Mouse (Mus musculus) kidney, embryonic 15.5 days (tissue): Measurements from ENCODE around the gene Slc8a1. TPM values are rescaled to one million over a fixed set of nuclear protein-coding genes. Genes with fewer than 3 reads are reported as not detected.

Experiments
- ATAC-seq: fragments of 200-750 bp; cut with Nextera tagmentation; replicated peaks from 2 replicates; pipeline ENCODE4 v1.8.0; 2017; ENCODE audit warnings: moderate TSS enrichment; ENCODE audit not compliant: low FRiP score
- H3K27ac ChIP-seq: fragments of 300-500 bp; sonication (generic); 2 replicates; pipeline ENCODE4 v1.5.1; 2015; ENCODE audit warnings: mild to moderate bottlenecking, inconsistent platforms
- H3K27me3 ChIP-seq: fragments of 300-500 bp; sonication (generic); 2 replicates; pipeline ENCODE4 v1.6.1; 2015; ENCODE audit warnings: inconsistent platforms
- H3K36me3 ChIP-seq: fragments of 300-500 bp; sonication (generic); 2 replicates; pipeline ENCODE4 v1.6.1; 2015; ENCODE audit warnings: inconsistent platforms
- H3K4me1 ChIP-seq: fragments of 300-500 bp; sonication (generic); 2 replicates; pipeline ENCODE4 v1.6.1; 2015; ENCODE audit warnings: inconsistent platforms
- H3K4me2 ChIP-seq: fragments of 300-500 bp; sonication (generic); 2 replicates; pipeline ENCODE4 v1.6.1; 2015; ENCODE audit warnings: moderate library complexity, mild to moderate bottlenecking, inconsistent platforms
- H3K4me3 ChIP-seq: fragments of 300-500 bp; sonication (generic); replicated peaks from 2 replicates; pipeline ENCODE4 v1.5.1; 2015; ENCODE audit warnings: mild to moderate bottlenecking, inconsistent platforms
- H3K9ac ChIP-seq: fragments of 300-500 bp; sonication (generic); 2 replicates; pipeline ENCODE4 v1.6.1; 2015; ENCODE audit warnings: mild to moderate bottlenecking, inconsistent platforms
- H3K9me3 ChIP-seq: fragments of 300-500 bp; sonication (generic); replicated peaks from 2 replicates; pipeline ENCODE4 v1.6.1; 2016; ENCODE audit warnings: inconsistent platforms
- WGBS: fragments of 180-500 bp; shearing (Covaris S2); methylation state at CpG from one replicate; pipeline ENCODE4 v1.1.7; 2015; ENCODE audit warnings: mixed read lengths; 5-methylcytosine and 5-hydroxymethylcytosine counted together
- polyA plus RNA-seq: library from polyadenylated mRNA; unstranded; fragments of >200 nt; fragmentation: Nextera tagmentation; extraction: Ambion mirVana; gene quantifications from 2 replicates; pipeline ENCODE4 v1.2.1, GENCODE M21; 2015

Gene Slc8a1
- polyA plus RNA-seq, 1 experiment from 2014 or later: 11.8 TPM

DNA sequence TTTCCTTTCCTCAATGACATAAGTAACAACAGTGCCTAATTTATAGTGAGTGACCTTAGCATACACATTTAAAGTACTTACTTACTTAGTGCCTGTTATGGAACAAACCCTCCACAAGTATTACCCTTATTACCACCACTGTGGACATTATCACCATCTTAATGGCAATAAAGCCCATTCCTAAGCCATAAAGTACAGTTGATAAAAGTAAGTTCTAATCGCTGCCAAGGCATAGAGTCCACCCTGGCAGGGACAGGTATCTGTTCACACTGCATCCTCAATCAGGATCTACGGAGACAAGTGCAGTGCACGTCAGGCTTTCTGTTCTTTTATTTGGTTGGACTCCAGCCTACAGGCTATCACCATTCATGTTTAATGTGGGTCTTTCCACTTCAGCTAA, 187.3 kb downstream of the Slc8a1 start:
- 96% methylated on average over 3 of the region's 3 CpGs for WGBS
- no peaks in the 10 kb centered on the region for H3K9me3 ChIP-seq
- H3K27ac ChIP-seq: no peak overlapping the region
- H3K4me3 ChIP-seq: no peak overlapping the region
- H3K9ac ChIP-seq: no peak overlapping the region
- no peaks in the 10 kb centered on the region for H3K36me3 ChIP-seq
- H3K4me2 ChIP-seq: no peak overlapping the region
- peaks cover 24% of the 10 kb centered on the region for H3K4me1 ChIP-seq
- no peaks in the 10 kb centered on the region for H3K27me3 ChIP-seq
- ATAC-seq: no peak

GRCm38 (mm10) chr17:81548016-81548415, 190.2 kb downstream of the Slc8a1 start:
- no peak for ATAC-seq
- H3K9ac ChIP-seq: no peak overlapping the region
- no peak overlapping the region for H3K4me2 ChIP-seq
- no peaks in the 10 kb centered on the region for H3K36me3 ChIP-seq
- H3K9me3 ChIP-seq: no peaks in the 10 kb centered on the region
- H3K27ac ChIP-seq: no peak overlapping the region
- no peak overlapping the region for H3K4me3 ChIP-seq
- no peaks in the 10 kb centered on the region for H3K27me3 ChIP-seq
- peaks cover 24% of the 10 kb centered on the region for H3K4me1 ChIP-seq
- WGBS: 35% methylated on average over 4 of the region's 4 CpGs

DNA sequence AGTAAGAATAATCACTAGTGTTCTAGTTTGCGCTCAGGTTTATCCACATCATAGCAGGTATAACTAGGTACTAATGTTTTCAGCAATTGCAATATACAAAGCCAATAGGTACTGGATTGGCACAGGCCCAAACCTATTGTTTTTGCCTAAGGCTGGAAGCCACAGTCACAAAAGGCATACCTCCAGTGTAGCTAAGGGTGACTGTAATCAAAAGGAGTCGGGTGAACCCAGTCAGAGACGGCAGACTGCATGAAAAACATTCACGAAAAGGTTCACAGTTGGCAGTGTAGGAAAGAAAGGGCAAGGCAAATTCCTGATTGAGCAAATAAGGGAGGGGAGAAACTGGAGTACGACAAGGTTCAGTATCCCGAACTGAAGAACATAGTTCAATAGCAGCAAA, 191.7 kb downstream of the Slc8a1 start:
- Histone ChIP-seq H3K9ac (no peak overlapping the region), H3K36me3 (no peaks in the 10 kb centered on the region), H3K4me1 (peaks cover 16% of the 10 kb centered on the region), H3K27me3 (no peaks in the 10 kb centered on the region), H3K4me3 (no peak overlapping the region), H3K9me3 (no peaks in the 10 kb centered on the region), H3K27ac (peak overlapping the region; percentile 28; the same call in 1 of the 2 replicates), H3K4me2 (no peak overlapping the region)
- peak; percentile 57; the same call in 1 of the 2 replicates for ATAC-seq
- WGBS: 55% methylated on average over 6 of the region's 6 CpGs

- WGBS: 56% methylated on average over 5 of the region's 5 CpGs
- Histone ChIP-seq H3K9me3 (no peaks in the 10 kb centered on the region), H3K27me3 (no peaks in the 10 kb centered on the region), H3K27ac (peak overlapping the region; percentile 28; the same call in 1 of the 2 replicates), H3K9ac (no peak overlapping the region), H3K4me1 (peaks cover 12% of the 10 kb centered on the region), H3K36me3 (no peaks in the 10 kb centered on the region), H3K4me2 (no peak overlapping the region), H3K4me3 (no peak overlapping the region)
- ATAC-seq: peak; percentile 72
Measured at GRCm38 (mm10) chr17:81546012-81546411, 192.2 kb downstream of the Slc8a1 start.

DNA sequence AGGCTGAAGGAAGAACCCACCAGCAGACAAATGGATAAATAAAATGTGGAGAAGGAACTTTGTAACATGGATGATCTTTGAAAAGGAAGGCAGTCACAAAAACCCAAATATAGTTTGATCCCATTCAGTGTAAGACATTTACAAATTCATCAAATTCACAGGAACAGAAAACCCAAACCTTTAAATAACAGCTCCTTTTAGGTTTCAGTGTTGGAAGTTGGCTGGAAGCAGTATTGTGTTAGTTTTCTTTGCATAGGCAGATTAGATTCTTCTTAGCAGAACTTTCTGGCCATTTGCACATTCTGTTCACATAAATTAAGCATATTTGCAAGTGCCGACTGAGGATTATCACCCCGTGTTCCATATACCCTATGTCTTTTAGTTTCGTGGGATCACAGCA, 193.3 kb downstream of the Slc8a1 start:
- Histone ChIP-seq H3K4me3 (no peak overlapping the region), H3K27ac (no peak overlapping the region), H3K4me1 (peaks cover 12% of the 10 kb centered on the region), H3K4me2 (no peak overlapping the region), H3K36me3 (no peaks in the 10 kb centered on the region), H3K27me3 (no peaks in the 10 kb centered on the region), H3K9me3 (no peaks in the 10 kb centered on the region), H3K9ac (no peak overlapping the region)
- ATAC-seq: no peak
- WGBS: 78% methylated on average over 3 of the region's 3 CpGs

DNA sequence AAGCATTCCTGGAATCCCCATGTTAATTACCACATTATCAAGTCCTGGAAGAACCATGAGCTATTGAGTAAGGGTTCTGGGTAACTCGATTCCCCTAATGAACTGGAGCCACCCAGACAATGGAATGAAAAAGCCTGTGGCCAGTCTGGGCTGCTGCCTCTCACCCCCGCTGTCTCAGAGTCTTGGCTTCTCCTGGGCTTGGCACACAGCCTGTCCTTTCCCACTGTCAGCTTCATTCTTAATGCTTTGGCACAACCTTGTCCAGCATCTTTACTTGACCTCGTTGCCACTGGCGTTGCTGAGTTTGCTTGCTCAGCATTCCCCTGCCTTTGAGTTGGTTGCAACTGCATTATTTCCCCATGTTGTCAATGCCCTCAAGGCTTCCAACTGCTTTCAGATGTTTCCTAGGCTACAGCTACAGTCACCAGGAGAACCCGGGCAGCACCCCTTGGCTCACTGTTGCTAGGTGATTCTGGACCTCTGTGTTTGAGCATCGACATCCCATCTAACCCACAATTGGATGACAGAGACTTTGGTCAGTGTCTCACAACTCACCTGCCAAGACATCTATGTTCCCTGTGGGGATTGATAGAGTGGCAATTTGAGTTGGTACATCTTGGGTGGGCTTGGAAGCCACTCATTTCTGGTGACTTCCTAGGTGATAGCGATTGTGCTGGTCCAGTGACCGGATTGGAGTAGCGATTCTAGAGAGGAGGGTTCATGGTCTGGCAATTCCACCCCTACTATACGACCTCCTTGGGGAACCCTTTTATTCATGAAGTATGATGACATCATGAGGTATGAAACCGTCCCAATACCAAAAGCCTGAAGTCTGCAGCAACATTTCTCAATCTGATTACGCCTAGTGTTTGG, 195.6 kb downstream of the Slc8a1 start:
- Histone ChIP-seq H3K9me3 (no peaks in the 10 kb centered on the region), H3K9ac (no peak overlapping the region), H3K36me3 (no peaks in the 10 kb centered on the region), H3K4me1 (peaks cover 12% of the 10 kb centered on the region), H3K4me2 (no peak overlapping the region), H3K27me3 (no peaks in the 10 kb centered on the region), H3K27ac (no peak overlapping the region), H3K4me3 (no peak overlapping the region)
- WGBS: 83% methylated on average over 12 of the region's 12 CpGs
- ATAC-seq: no peak

GRCm38 (mm10) chr17:81538163-81539160, 199.7 kb downstream of the Slc8a1 start:
- H3K27ac ChIP-seq: no peak overlapping the region
- ATAC-seq: no peak
- H3K4me3 ChIP-seq: no peak overlapping the region
- H3K9ac ChIP-seq: no peak overlapping the region
- 68% methylated on average over 9 of the region's 9 CpGs for WGBS
- no peak overlapping the region for H3K4me2 ChIP-seq
- no peaks in the 10 kb centered on the region for H3K9me3 ChIP-seq
- H3K27me3 ChIP-seq: no peaks in the 10 kb centered on the region
- H3K36me3 ChIP-seq: no peaks in the 10 kb centered on the region
- no peaks in the 10 kb centered on the region for H3K4me1 ChIP-seq

- Histone ChIP-seq H3K4me1 (no peaks in the 10 kb centered on the region), H3K27ac (no peak overlapping the region), H3K4me2 (no peak overlapping the region), H3K36me3 (no peaks in the 10 kb centered on the region), H3K9ac (no peak overlapping the region), H3K9me3 (no peaks in the 10 kb centered on the region), H3K4me3 (no peak overlapping the region), H3K27me3 (no peaks in the 10 kb centered on the region)
- 78% methylated on average over 3 of the region's 3 CpGs for WGBS
- no peak for ATAC-seq
Measured at GRCm38 (mm10) chr17:81536093-81536492, 202.1 kb downstream of the Slc8a1 start.

DNA sequence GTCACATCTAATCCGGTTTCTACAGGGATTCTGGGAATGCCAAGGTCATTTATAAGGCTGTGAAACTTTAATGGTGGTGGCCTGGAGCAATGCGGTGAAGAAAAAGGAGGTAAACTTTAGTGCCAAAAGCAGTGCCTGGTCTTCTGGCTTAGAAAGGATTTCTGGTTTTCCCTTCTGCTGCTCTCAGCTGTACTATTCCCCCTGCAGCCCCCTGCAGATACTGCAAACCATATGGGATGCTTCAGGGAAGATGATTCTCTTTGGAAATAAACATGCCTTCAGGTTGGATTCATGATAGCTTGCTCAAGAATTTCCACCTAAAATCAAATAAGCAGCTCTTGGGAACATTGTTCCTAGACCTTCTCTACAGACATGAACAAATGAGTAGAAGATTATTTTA, 208.3 kb downstream of the Slc8a1 start:
- no peak for ATAC-seq
- Histone ChIP-seq H3K9ac (no peak overlapping the region), H3K36me3 (no peaks in the 10 kb centered on the region), H3K4me1 (no peaks in the 10 kb centered on the region), H3K9me3 (no peaks in the 10 kb centered on the region), H3K4me2 (no peak overlapping the region), H3K4me3 (no peak overlapping the region), H3K27ac (no peak overlapping the region), H3K27me3 (no peaks in the 10 kb centered on the region)
- WGBS: 72% methylated on average over 2 of the region's 2 CpGs

DNA sequence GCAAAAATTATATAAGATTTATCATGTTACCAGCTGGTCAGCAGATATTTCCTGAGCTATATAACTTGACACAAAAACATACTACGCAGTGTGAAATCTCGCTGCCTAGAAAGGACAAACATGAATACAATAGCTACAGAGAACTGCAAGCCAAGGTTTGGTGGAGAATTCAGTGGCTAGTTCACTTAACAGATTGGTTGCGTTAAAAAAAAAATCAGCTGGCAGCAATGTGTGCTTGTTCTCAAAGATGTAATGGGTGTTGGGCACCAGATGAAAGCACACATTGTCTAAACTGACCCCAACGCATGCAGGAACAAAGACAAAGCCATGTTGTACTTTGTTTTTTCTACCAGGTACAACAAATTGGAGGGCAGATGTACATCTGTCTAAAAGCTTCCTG, 209.2 kb downstream of the Slc8a1 start:
- Histone ChIP-seq H3K4me2 (no peak overlapping the region), H3K27ac (no peak overlapping the region), H3K36me3 (no peaks in the 10 kb centered on the region), H3K27me3 (no peaks in the 10 kb centered on the region), H3K9me3 (no peaks in the 10 kb centered on the region), H3K4me3 (no peak overlapping the region), H3K9ac (no peak overlapping the region), H3K4me1 (no peaks in the 10 kb centered on the region)
- 83% methylated on average over 4 of the region's 4 CpGs for WGBS
- no peak for ATAC-seq

GRCm38 (mm10) chr17:81526463-81526862, 211.7 kb downstream of the Slc8a1 start:
- no peaks in the 10 kb centered on the region for H3K27me3 ChIP-seq
- H3K4me2 ChIP-seq: no peak overlapping the region
- H3K27ac ChIP-seq: no peak overlapping the region
- H3K9me3 ChIP-seq: no peaks in the 10 kb centered on the region
- ATAC-seq: no peak
- no peak overlapping the region for H3K4me3 ChIP-seq
- no peaks in the 10 kb centered on the region for H3K36me3 ChIP-seq
- 86% methylated on average over 3 of the region's 3 CpGs for WGBS
- no peaks in the 10 kb centered on the region for H3K4me1 ChIP-seq
- no peak overlapping the region for H3K9ac ChIP-seq

DNA sequence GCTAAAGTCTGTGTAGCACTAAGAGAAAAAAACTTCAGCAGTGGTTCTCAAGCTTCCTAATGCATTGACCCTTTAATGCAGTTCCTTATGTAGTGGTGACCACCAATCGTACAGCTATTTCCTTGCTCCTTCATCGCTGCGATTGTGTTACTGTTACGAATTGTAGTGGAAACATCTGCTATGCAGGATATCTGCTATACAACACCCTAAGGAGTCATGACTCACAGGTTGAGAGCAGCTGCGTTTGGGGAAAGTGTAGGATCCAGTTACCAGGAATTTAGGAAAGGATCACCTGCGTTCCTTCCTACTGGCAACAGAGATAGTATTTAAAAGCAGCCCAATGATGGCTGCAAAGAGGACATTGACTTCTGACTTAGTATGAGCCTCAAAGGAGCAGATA, 213.4 kb downstream of the Slc8a1 start:
- no peak overlapping the region for H3K4me3 ChIP-seq
- H3K9ac ChIP-seq: no peak overlapping the region
- H3K4me1 ChIP-seq: no peaks in the 10 kb centered on the region
- H3K27ac ChIP-seq: no peak overlapping the region
- H3K4me2 ChIP-seq: no peak overlapping the region
- no peaks in the 10 kb centered on the region for H3K9me3 ChIP-seq
- ATAC-seq: no peak
- no peaks in the 10 kb centered on the region for H3K27me3 ChIP-seq
- H3K36me3 ChIP-seq: no peaks in the 10 kb centered on the region
- WGBS: 59% methylated on average over 6 of the region's 6 CpGs
